Mouse (Mus musculus): ENCODE data around the gene Synpo2. TPM values are rescaled to one million over a fixed set of nuclear protein-coding genes. Genes with fewer than 3 reads are reported as not detected.

Synpo2 gene
- 1.5 and 2.0 TPM in 2 replicates for polyA plus RNA-seq (2014; fragmentation: Nextera tagmentation; extraction: Ambion mirVana)

DNA sequence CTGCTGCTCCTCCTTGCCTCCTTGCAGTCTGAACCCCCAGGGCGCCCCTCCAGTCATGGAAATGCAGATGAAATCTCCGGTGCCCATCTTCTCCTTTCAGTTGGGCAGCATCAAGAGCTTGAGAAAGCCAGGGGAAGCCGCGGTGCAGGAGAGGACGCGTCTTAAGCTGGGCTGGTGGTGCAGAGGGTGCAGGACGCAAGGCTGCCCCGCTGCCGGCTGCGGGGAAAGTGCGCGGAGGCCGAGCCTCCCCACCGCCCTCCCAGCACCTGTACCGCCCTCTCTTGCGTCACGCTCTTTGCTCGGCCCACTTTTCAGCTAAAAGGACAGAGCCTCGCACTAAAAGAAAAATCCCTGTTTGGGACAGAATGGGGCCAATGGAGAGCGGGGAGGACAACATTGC, at the start of gene Synpo2:
Gene Synpo2, minus strand, starts transcription at position 229 of the 400 bp plus-strand sequence.
- 0 out of 2 replicates have a peak, but pooled peaks cover 11% of the 10 kb centered on the region for H3K27me3 ChIP-seq (ENCODE audit: control insufficient read depth, insufficient read depth, low read length)
- peak within 1 kb of the TSS; percentile 47 for H3K9ac ChIP-seq
- H3K9me3 ChIP-seq (ENCODE audit: control insufficient read depth, low read length), result no peaks in the 10 kb centered on the region
- 0 out of 2 replicates have a peak, but pooled peaks cover 7% of the 10 kb centered on the region for H3K4me1 ChIP-seq (replicated peaks; ENCODE audit: control insufficient read depth, insufficient read depth, low read length)
- no peak within 1 kb of the TSS for H3K27ac ChIP-seq
- peak; percentile 84; the same call in 1 of the 2 replicates for ATAC-seq (ENCODE audit: low FRiP score)
- under 1% methylated on average over 20 of the region's 20 CpGs for WGBS
- DNase-seq (ENCODE audit: low spot score), result peak; percentile 45
- peak within 1 kb of the TSS; percentile 42 for H3K4me3 ChIP-seq (replicated peaks; ENCODE audit: low read length)
- H3K36me3 ChIP-seq (replicated peaks; ENCODE audit: control insufficient read depth, insufficient read depth), result no peaks in the 10 kb centered on the region
- peak within 1 kb of the TSS; percentile 87 for H3K4me2 ChIP-seq (replicated peaks)

DNA sequence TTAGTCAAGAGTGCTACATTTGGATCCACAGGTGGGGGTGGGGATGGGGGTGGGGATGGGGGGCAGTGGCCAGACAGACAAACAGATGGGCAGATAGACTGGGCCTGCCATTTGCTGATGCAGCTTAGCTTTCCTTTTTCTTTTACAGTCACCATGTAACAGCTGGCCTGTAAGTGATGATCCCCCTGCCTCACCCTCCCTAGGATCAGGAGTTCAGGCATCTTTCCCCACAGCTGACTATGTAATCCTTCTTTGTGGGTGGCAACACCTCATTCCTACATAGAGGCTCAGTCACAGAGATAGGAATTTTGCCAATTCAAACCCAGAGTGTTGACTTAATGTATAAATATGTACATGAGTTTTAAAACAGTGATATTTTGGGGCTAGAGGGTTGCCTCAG, 49.7 kb upstream of the Synpo2 start:
- no peak overlapping the region for H3K4me3 ChIP-seq (replicated peaks; ENCODE audit: low read length)
- H3K9ac ChIP-seq, result no peak overlapping the region
- ATAC-seq (ENCODE audit: low FRiP score) (no peak), DNase-seq (ENCODE audit: low spot score) (no peak)
- no peaks in the 10 kb centered on the region for H3K36me3 ChIP-seq (replicated peaks; ENCODE audit: control insufficient read depth, insufficient read depth)
- no peak overlapping the region for H3K27ac ChIP-seq
- H3K4me1 ChIP-seq (replicated peaks; ENCODE audit: control insufficient read depth, insufficient read depth, low read length), result no peaks in the 10 kb centered on the region
- no peaks in the 10 kb centered on the region for H3K27me3 ChIP-seq (ENCODE audit: control insufficient read depth, insufficient read depth, low read length)
- H3K9me3 ChIP-seq (ENCODE audit: control insufficient read depth, low read length), result no peaks in the 10 kb centered on the region
- H3K4me2 ChIP-seq (replicated peaks), result no peak overlapping the region

DNA sequence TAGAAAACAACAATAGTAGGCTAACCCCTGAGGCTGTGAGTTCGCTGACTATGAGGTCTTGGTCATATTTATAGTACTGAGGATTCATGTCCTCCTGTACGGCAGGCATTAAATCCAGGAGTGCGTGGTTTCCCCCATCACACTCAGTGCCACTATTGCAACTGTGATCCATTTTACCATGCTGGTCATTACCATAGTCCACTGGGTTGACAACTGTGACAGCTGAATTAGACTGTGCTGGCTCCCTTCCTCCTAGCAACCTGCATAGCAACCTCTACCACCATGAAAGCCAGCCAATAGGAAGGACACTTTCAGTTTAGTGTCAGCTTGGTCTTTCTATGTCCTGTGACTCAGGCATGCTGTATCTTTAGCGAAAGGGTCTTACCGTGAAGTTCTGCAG, 48.3 kb upstream of the Synpo2 start:
- Histone ChIP-seq H3K4me1 (replicated peaks; ENCODE audit: control insufficient read depth, insufficient read depth, low read length) (no peaks in the 10 kb centered on the region), H3K4me2 (replicated peaks) (no peak overlapping the region), H3K4me3 (replicated peaks; ENCODE audit: low read length) (no peak overlapping the region), H3K36me3 (replicated peaks; ENCODE audit: control insufficient read depth, insufficient read depth) (no peaks in the 10 kb centered on the region), H3K9me3 (ENCODE audit: control insufficient read depth, low read length) (no peaks in the 10 kb centered on the region), H3K27me3 (ENCODE audit: control insufficient read depth, insufficient read depth, low read length) (no peaks in the 10 kb centered on the region), H3K9ac (no peak overlapping the region), H3K27ac (no peak overlapping the region)
- no peak for DNase-seq (ENCODE audit: low spot score)
- no peak for ATAC-seq (ENCODE audit: low FRiP score)
- WGBS, result 96% methylated on average over 5 of the region's 5 CpGs

DNA sequence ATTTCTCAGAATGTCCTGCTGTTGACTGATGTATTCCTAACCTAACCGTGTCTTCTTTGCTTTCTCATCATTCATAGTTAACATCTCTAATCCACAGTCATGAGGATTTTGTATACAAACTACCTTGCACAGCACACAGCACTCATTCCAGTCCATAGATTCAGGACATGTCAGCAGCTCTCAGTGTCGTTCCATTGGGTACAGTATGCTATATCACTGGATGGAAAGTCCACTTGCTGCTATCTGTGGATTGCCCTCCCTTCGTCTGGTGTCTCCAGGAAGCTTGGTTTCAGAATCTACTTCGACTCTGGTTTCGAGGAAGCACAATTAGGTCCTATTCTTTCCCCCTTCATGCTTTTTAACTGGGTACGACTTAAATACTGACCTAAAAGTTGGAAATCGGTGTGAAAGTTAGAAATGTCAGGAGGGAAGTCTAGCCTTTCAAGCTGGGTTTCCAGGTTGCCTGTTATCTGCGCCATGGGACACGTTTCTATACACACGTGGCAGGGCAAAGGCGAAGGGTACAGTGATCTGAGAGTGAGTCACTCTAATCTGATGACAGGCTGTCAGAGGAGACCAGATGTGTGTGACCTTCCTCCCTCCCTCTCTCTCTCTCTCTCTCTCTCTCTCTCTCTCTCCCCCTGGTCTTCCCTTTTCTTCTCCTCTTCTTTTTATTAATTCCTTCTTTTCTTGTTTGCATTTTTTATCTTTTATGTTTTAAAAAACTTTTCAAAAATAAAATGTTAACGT, 47.1 kb upstream of the Synpo2 start:
- no peaks in the 10 kb centered on the region for H3K27me3 ChIP-seq (ENCODE audit: control insufficient read depth, insufficient read depth, low read length)
- no peaks in the 10 kb centered on the region for H3K4me1 ChIP-seq (replicated peaks; ENCODE audit: control insufficient read depth, insufficient read depth, low read length)
- H3K36me3 ChIP-seq (replicated peaks; ENCODE audit: control insufficient read depth, insufficient read depth), result no peaks in the 10 kb centered on the region
- H3K9me3 ChIP-seq (ENCODE audit: control insufficient read depth, low read length), result no peaks in the 10 kb centered on the region
- H3K4me2 ChIP-seq (replicated peaks), result no peak overlapping the region
- no peak for ATAC-seq (ENCODE audit: low FRiP score)
- no peak for DNase-seq (ENCODE audit: low spot score)
- H3K9ac ChIP-seq, result no peak overlapping the region
- 88% methylated on average over 12 of the region's 12 CpGs for WGBS
- no peak overlapping the region for H3K27ac ChIP-seq
- H3K4me3 ChIP-seq (replicated peaks; ENCODE audit: low read length), result no peak overlapping the region

DNA sequence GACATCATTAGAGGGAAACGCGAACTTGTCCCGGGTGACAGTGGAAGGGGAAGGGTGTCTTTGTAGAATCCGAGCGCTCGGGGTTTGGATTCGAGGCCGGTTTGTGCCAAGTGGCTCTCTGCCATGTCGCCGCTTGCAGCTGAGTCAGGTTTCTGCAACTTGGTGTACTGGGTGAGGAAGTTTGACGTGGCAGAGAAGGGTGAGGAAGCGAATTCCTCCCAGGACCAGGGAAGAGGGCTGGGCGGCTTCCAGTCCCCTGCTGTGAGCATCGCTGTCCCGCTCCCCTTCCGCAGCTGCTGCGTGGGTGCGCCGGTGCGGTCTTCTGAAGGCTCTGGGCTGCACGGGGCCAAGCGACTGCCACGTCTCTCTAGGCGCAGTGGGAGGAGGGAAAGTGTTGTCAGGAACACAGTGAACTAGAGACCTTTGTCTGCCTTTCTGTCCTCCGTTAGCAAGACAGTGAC, 31.8 kb upstream of the Synpo2 start:
- Histone ChIP-seq H3K9me3 (ENCODE audit: control insufficient read depth, low read length) (no peaks in the 10 kb centered on the region), H3K4me1 (replicated peaks; ENCODE audit: control insufficient read depth, insufficient read depth, low read length) (0 out of 2 replicates have a peak, but pooled peaks cover 3% of the 10 kb centered on the region), H3K27ac (no peak overlapping the region), H3K4me3 (replicated peaks; ENCODE audit: low read length) (peak overlapping the region; percentile 56), H3K9ac (peak overlapping the region; percentile 60), H3K36me3 (replicated peaks; ENCODE audit: control insufficient read depth, insufficient read depth) (no peaks in the 10 kb centered on the region), H3K4me2 (replicated peaks) (peak overlapping the region; percentile 93), H3K27me3 (ENCODE audit: control insufficient read depth, insufficient read depth, low read length) (peaks cover 17% of the 10 kb centered on the region)
- DNase-seq (ENCODE audit: low spot score), result peak; percentile 50
- peak; percentile 65 for ATAC-seq (ENCODE audit: low FRiP score)
- 1% methylated on average over 25 of the region's 25 CpGs for WGBS

DNA sequence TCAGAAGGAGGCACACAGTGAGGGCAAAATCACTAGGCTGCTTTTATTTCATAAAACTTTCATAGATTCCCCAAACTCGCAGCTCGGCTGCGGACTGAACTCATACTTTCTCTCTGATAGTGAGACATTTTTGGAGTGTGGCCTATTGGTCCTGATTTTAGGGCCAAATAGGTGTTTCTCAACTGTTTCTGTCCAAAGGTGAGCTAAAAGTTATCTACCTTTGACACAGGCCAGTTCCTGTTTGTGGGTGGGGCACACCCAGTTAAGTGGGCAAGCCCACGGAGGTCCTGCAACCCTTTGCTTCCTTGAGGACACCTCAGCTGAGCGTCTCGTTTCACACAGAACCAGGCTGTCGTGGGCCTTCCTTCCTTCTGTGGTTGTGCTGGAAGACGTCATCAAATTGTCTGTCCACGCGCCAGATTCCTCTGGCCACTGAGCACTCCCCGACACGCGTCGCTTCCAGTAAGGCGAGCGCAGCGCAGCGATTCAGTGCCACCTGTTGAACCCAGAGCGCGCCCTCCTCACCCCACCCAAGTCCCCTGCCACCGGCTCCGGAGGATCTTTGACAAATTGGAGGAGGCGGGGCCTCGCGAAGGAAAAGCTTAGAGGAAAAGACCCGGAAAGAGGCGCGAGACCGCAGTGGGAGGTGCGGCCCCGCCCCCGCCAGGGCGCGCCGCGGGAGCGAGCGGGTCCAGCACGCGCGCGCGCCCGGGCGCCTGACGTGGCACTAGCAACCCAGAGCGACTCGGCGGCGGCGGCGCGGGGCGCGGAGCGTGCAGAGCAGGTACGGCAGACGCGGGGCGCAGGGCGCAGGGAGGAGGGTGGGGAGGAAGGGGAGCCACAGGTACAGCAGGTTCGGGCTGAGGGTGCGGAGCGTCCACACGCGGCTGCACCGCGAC, 31.1 kb upstream of the Synpo2 start, which contains the start of gene Sec24d:
Gene Sec24d, plus strand, starts transcription at position 703 of the 899 bp plus-strand sequence.
- H3K9ac ChIP-seq, result peak within 1 kb of the TSS; percentile 60
- H3K4me2 ChIP-seq (replicated peaks), result peak within 1 kb of the TSS; percentile 93

DNA sequence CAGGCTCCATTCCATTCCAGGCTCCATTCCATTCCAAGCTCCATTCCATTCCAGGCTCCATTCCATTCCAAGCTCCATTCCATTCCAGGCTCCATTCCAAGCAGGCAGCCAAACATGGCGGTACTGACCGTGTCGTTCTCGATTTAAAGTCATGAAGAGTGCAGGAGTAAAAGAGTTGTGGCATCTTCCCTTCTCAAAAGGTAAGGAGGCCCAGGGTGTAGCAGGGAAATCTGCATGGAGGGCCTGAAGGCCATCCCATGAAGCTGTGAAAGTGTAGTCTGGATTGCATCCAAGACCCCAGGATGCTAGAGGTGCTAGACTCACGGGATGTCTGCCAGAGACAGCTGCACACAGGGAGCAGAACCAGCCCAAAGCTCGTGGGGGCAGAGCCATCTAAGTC, 28.8 kb upstream of the Synpo2 start:
- Histone ChIP-seq H3K4me1 (replicated peaks; ENCODE audit: control insufficient read depth, insufficient read depth, low read length) (0 out of 2 replicates have a peak, but pooled peaks cover 3% of the 10 kb centered on the region), H3K9me3 (ENCODE audit: control insufficient read depth, low read length) (no peaks in the 10 kb centered on the region), H3K9ac (no peak overlapping the region), H3K27me3 (ENCODE audit: control insufficient read depth, insufficient read depth, low read length) (peaks cover 17% of the 10 kb centered on the region), H3K36me3 (replicated peaks; ENCODE audit: control insufficient read depth, insufficient read depth) (no peaks in the 10 kb centered on the region), H3K27ac (no peak overlapping the region), H3K4me3 (replicated peaks; ENCODE audit: low read length) (no peak overlapping the region; the same call in 1 of the 2 replicates), H3K4me2 (replicated peaks) (0 out of 2 replicates have a peak overlapping the region, but pooled peaks have one; percentile 3)
- DNase-seq (ENCODE audit: low spot score), result no peak
- no peak for ATAC-seq (ENCODE audit: low FRiP score)
- 62% methylated on average over 6 of the region's 6 CpGs for WGBS

More for the DNA sequence above, 31.1 kb upstream of the Synpo2 start, which contains the start of gene Sec24d:
- H3K9me3 ChIP-seq (ENCODE audit: control insufficient read depth, low read length), result no peaks in the 10 kb centered on the region
- H3K27me3 ChIP-seq (ENCODE audit: control insufficient read depth, insufficient read depth, low read length), result peaks cover 17% of the 10 kb centered on the region
- 3% methylated on average over 65 of the region's 68 CpGs for WGBS
- 0 out of 2 replicates have a peak within 1 kb of the TSS, but pooled peaks have one; percentile 32 for H3K27ac ChIP-seq
- ATAC-seq (ENCODE audit: low FRiP score) (peak; percentile 91), DNase-seq (ENCODE audit: low spot score) (peak; percentile 79)
- no peaks in the 10 kb centered on the region for H3K36me3 ChIP-seq (replicated peaks; ENCODE audit: control insufficient read depth, insufficient read depth)
- H3K4me3 ChIP-seq (replicated peaks; ENCODE audit: low read length), result peak within 1 kb of the TSS; percentile 56
- H3K4me1 ChIP-seq (replicated peaks; ENCODE audit: control insufficient read depth, insufficient read depth, low read length), result 0 out of 2 replicates have a peak, but pooled peaks cover 3% of the 10 kb centered on the region

DNA sequence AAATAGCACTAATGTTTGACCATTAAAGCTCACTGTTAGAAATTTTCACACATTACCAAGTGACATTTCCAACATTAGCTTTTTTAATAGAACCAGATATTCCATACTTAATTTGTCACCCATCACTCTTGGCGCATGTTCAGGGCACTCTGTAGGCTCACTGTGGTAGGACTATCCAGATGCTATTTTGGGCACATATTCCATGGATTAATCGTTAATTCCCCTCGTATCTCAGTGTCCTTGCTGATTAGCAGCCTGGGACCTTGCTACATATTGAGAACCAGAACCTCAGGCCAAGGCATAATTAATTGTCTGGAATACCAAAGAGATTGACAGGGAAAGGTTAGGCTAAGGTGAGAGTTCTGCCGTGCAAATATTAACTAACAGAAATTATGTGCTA, 22.8 kb upstream of the Synpo2 start:
- Histone ChIP-seq H3K36me3 (replicated peaks; ENCODE audit: control insufficient read depth, insufficient read depth) (no peaks in the 10 kb centered on the region), H3K27me3 (ENCODE audit: control insufficient read depth, insufficient read depth, low read length) (no peaks in the 10 kb centered on the region), H3K9me3 (ENCODE audit: control insufficient read depth, low read length) (peaks cover 8% of the 10 kb centered on the region; the same call in 1 of the 2 replicates), H3K4me3 (replicated peaks; ENCODE audit: low read length) (no peak overlapping the region), H3K4me2 (replicated peaks) (no peak overlapping the region), H3K27ac (no peak overlapping the region), H3K4me1 (replicated peaks; ENCODE audit: control insufficient read depth, insufficient read depth, low read length) (no peaks in the 10 kb centered on the region), H3K9ac (no peak overlapping the region)
- ATAC-seq (ENCODE audit: low FRiP score) (no peak), DNase-seq (ENCODE audit: low spot score) (no peak)
- WGBS, result 72% methylated on average over 4 of the region's 4 CpGs
